Mouse (Mus musculus) bone marrow macrophage, adult 2 months (primary cell): ENCODE results near the gene Mad1l1. TPM values are rescaled to one million over a fixed set of nuclear protein-coding genes. Genes with fewer than 3 reads are reported as not detected.
A peak's percentile ranks its signal among the peaks of the same experiment; 100 is the strongest.

Experiments used
- H3K27ac ChIP-seq: 2 replicates; pipeline ENCODE4 v1.5.1; 2012; ENCODE audit warnings: low read depth, low read length; ENCODE audit not compliant: insufficient read depth
- H3K4me1 ChIP-seq: 2 replicates; pipeline ENCODE4 v1.6.1; 2012; ENCODE audit warnings: low read length; ENCODE audit not compliant: control insufficient read depth, insufficient read depth
- H3K4me3 ChIP-seq: 2 replicates; pipeline ENCODE4 v1.5.1; 2012; ENCODE audit warnings: mild to moderate bottlenecking, low read length, moderate library complexity; ENCODE audit not compliant: insufficient read depth
- CTCF ChIP-seq: IDR thresholded peaks from 2 replicates; pipeline ENCODE4 v1.5.1; 2012; ENCODE audit warnings: low read depth, mild to moderate bottlenecking, low read length, moderate library complexity
- POLR2A ChIP-seq: IDR thresholded peaks from 2 replicates; pipeline ENCODE4 v1.6.1; 2012; ENCODE audit warnings: mild to moderate bottlenecking, low read depth, low read length, borderline replicate concordance
- polyA plus RNA-seq: library from polyadenylated mRNA; stranded (reverse); fragments of >200 nt; gene quantifications from 2 replicates; pipeline ENCODE4 v1.2.4, GENCODE M21; 2012; ENCODE audit not compliant: missing spikeins, insufficient read depth, insufficient read length

The Mad1l1 gene
- polyA plus RNA-seq, 1 experiment = 16.5 TPM

DNA sequence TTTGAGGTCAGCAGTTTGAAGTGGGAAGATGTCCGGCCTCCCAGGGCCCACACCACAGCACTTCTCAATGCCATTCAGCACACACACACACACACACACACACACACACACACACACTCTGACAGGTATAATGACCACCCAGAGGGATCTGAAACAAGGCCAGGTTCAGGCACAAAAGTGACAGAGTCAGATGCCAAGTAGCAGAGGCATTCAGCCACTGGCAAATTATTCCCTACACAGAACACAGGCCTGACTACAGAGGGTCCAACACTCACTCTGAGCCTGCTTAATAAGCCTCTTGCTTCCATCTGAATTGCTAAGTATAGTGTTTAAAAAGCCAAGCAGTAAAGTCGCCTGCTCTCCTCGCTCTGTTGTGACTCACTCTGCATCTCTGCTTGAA lies 33.1 kb downstream of the Mad1l1 start:
- no peak for TF ChIP-seq CTCF
- TF ChIP-seq POLR2A = no peak
- Histone ChIP-seq H3K4me3 (no peak overlapping the region), H3K27ac (no peak overlapping the region), H3K4me1 (no peaks in the 10 kb centered on the region)

DNA sequence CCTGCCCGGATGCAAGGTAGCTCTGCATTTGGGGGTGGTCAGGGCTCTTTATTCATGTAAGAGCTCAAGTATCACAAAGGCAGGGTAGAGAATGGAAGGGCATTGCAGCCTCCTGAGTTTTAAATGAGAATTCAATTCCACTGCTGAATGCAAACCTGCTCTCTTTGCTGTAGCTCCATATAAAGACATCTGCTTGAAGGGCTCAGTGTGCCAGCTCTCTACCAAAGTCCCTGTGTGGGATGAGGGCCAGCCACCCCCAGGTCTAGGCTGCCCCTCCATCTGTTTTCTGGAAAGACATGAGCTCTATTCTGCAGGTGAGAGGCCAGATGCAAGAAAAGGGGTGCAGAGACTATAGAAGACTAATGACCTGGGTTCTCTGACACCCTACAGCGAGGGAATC lies 36.6 kb downstream of the Mad1l1 start:
- Histone ChIP-seq H3K4me3 (no peak overlapping the region), H3K4me1 (no peaks in the 10 kb centered on the region), H3K27ac (no peak overlapping the region)
- no peak for TF ChIP-seq CTCF
- no peak for TF ChIP-seq POLR2A

DNA sequence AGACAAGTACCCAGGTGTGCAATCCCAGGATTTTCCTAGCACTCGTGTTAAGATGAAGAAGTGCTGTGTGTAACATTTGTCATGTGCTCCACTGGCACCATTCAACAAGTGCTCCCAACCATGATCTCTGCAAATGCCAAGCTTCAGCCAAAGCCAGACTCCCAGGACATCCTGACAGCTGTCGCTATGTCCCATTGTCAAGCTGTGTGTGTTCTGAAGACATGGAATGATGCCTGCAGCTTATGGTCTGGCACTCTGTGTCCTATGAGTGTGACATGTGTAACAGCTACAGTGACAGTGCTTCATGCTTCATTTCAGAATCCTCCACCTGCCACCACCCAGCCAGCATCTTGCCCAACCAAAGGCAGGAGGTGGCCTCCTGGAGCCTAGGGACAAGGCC lies 37.3 kb downstream of the Mad1l1 start:
- H3K4me1 ChIP-seq = no peaks in the 10 kb centered on the region
- TF ChIP-seq POLR2A (no peak), CTCF (no peak)
- no peak overlapping the region for H3K4me3 ChIP-seq
- no peak overlapping the region for H3K27ac ChIP-seq

DNA sequence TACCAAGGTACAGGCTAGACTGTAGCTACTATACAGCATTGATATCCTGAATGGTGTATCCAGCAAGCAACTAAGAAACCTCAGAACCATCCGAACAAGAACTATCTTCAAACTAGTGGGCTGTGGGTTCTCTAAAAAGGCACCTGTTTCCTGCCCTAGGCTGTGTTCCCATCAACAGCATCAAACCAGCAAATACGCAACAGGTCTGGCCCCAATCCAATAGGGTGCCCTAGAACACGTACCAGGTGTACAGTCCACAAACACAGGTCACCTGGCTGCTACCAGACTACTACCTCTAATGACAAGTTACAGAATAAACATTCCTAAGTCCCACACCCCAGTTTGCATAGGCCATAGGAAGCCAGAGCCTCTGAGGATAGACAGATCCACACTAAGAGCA lies 38.5 kb downstream of the Mad1l1 start:
- H3K4me3 ChIP-seq = no peak overlapping the region
- H3K27ac ChIP-seq = no peak overlapping the region
- H3K4me1 ChIP-seq = no peaks in the 10 kb centered on the region
- TF ChIP-seq CTCF (no peak), POLR2A (no peak)

DNA sequence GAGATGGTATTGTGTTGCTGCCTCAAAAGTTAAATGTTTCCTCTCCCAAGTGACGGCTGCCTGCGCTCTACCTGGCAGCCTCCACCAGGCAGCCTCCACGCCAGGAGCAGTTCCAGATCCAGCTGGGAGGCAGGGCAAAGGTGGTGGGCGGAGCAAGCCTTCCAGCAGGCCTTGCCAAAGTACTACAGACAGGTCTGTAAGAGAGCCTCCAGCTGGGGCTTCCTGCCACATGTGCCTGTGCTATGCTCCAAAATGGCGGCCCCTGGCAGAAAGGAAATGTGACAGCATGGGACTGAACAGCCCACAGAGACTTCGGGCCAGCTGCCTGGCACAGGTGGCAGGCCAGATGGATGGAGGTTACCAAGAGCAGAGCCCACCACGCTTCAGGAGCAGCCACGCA lies 39.0 kb downstream of the Mad1l1 start:
- H3K4me3 ChIP-seq = no peak overlapping the region
- TF ChIP-seq CTCF (no peak), POLR2A (no peak)
- no peaks in the 10 kb centered on the region for H3K4me1 ChIP-seq
- no peak overlapping the region for H3K27ac ChIP-seq

DNA sequence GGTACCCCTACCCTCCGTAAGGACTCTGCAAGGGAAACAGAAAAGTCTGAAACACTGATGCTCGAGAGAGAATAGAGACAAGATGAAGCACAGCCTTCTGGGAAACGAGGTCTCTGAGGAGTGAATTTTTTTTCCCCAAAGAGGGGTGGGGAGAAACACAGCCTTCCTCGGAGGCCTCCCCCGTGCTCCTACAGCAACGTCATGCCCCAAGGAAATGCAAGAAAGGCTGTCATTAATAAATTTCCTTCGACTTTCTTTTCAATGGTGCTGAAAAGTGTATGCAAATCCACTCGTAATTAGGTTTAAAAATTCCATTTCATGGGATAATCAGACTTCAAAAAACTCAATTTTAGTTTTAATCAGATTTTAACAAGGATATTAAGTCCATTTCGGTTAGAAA lies 41.1 kb downstream of the Mad1l1 start:
- no peak overlapping the region for H3K4me3 ChIP-seq
- H3K4me1 ChIP-seq = no peaks in the 10 kb centered on the region
- no peak overlapping the region for H3K27ac ChIP-seq
- TF ChIP-seq POLR2A (no peak), CTCF (no peak)

DNA sequence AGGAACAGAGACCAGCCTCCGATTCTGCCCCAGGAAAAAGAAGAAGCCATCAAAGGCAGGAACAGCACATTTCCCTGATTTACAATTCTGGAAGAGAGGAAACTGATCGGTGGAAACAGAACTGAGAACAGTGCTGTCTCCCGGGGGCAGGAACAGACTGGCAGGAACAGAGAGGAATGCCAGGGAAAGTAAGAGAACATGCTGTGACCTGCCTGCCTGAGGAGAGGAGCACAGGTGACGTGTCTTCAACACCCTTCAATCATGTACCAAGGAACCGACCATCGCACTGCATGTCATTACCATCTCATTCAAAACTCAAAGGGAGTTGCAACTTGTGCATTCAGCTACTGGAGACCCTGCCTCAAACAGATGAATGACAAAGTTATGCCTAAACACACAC lies 44.6 kb downstream of the Mad1l1 start:
- no peak overlapping the region for H3K27ac ChIP-seq
- TF ChIP-seq POLR2A = no peak
- TF ChIP-seq CTCF = no peak
- no peak overlapping the region for H3K4me3 ChIP-seq
- H3K4me1 ChIP-seq = peaks cover 24% of the 10 kb centered on the region

DNA sequence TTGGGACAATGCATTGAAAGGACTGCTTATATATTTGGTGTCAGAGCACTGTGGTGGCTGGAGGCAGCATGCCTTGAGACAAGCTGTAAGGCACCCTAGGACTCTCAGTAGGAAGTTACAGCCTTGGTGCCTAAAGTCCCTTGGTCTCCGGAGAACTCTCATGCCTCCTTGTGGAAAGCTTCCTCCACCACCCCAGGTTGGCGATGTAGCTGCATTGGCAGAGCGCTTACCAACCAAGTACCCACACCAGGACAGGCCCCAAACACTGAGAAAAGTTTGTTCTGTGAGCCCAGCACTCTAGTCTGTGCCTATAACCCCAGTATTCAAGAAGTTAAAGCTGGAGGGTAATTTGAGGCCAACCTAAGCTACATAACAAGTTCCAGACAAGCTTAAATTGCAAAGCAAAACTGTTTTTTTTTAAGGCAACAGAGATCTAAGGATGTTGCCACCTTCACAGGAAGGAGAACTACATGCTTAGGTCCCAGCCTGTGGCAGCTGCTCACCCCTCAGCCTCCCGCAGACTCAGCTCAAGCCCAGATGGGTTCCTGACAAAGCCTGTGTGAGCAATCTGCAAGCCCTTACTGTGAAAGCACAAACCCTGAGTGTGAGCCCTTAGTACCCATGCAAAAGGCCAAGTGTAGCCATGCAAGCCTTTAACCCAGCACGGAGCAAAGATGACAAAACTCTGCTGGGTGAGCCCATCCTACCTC lies 50.2 kb downstream of the Mad1l1 start:
- H3K4me3 ChIP-seq = no peak overlapping the region
- H3K27ac ChIP-seq = no peak overlapping the region
- H3K4me1 ChIP-seq = peaks cover 43% of the 10 kb centered on the region
- TF ChIP-seq POLR2A (no peak), CTCF (no peak)

DNA sequence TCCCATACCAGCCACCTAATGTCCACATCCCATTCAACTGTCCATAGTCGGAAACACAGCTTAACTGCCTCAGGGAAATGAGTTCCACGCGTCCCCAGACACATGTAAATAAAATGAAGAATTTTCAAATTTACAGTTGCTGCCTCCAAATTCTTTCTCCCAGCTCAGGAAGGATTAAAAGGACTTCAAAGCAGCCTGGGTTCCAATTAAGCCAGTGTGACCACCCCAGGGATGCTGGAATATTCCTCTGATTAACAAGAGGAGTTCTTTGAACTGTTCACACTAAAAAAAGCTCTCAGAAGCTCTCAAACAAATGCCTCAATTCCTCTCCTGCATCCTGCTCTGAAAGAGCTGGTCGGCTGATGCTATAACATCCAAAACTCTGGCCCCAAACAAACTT lies 53.0 kb downstream of the Mad1l1 start:
- H3K4me3 ChIP-seq = no peak overlapping the region
- TF ChIP-seq POLR2A (no peak), CTCF (no peak)
- no peak overlapping the region for H3K27ac ChIP-seq
- H3K4me1 ChIP-seq = peaks cover 52% of the 10 kb centered on the region

DNA sequence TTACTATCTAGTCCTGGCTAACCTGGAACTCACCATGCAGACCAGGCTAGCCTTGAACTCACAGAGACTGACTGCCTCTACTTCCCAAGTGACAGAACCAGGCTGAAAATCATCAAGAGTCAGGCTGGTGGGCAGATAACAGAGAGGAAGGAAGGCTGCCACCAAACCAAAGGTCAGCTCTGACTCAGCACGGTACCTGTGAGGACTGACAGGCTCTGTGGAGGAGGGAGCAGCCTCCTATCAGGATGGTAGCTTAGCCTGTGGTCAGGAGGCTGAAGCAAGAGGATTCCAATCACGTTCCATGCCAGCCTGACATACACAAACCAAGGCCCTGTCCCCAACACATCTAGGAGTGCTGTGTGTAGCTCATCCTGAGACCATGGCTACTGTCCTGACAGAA lies 54.3 kb downstream of the Mad1l1 start:
- Histone ChIP-seq H3K27ac (no peak overlapping the region), H3K4me3 (no peak overlapping the region), H3K4me1 (peaks cover 48% of the 10 kb centered on the region)
- TF ChIP-seq POLR2A (no peak), CTCF (no peak)

DNA sequence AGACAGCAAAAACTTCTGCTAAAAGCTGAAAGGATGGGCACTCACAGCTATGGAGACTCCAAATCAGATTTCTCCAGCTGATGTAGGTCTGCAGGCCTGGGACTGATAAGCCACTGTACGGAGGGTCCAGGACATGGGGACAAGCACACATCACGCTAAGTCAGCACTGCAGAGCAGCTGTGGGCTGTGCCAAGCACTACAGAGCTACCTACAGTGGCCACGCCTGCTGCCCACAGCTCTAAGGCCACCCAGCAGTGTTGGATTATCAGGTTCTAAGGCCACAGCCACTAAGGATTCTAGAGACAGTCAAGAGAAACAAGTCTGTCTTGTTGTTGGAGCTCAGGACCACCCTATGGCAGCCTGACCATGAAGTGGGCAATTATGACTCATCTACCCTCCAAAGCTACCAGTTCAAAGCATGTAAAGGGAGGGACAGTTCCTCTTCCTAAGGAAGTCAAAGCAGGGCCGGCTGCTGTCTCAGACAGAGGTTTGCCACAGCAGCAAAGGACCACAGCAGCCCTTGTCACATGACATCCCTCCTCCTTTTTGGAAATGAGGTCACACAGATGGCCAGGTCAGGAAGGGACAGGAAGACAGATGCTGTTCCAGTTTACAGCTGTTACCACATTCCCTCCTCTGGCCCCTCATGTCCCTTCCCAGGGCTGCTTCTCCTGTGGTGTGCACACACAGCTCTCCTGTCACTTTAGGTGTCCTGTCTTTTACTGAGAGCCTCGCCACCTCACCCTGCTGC lies 56.4 kb downstream of the Mad1l1 start:
- Histone ChIP-seq H3K4me3 (no peak overlapping the region), H3K27ac (peak overlapping the region; percentile 86), H3K4me1 (peaks cover 38% of the 10 kb centered on the region)
- TF ChIP-seq POLR2A = no peak
- TF ChIP-seq CTCF = no peak
